Mouse (Mus musculus) adrenal gland, adult 2 months (tissue): ENCODE measurements around the gene Ttc23l. TPM values are rescaled to one million over a fixed set of nuclear protein-coding genes. Genes with fewer than 3 reads are reported as not detected.
"Not testable (repeated sequence)": the region's sequence is repeated elsewhere in the genome, so short reads cannot be mapped to it uniquely, and the experiment has no call there.

Source experiments
- DNase-seq: peaks from one replicate; pipeline ENCODE4 v3.0.0; 2021
- long read RNA-seq: library from polyadenylated mRNA; stranded (forward); transcript quantifications from one replicate; pipeline ENCODE4 v2.0.0, GENCODE M21; 2021
- polyA plus RNA-seq: library from polyadenylated mRNA; depleted of rRNA; stranded (reverse); fragments of >200 nt; gene quantifications from 2 replicates; pipeline ENCODE4 v1.2.3, GENCODE M21; 2012; rRNA removed
- total RNA-seq, 2 experiments: library from RNA; stranded (reverse); gene quantifications; 2 replicates each; pipeline ENCODE4 v1.2.3; 2021

Gene Ttc23l
- total RNA-seq (not detected), polyA plus RNA-seq (not detected in 2 replicates)
- long read RNA-seq: 0 reads

GRCm38 (mm10) chr15:10558465-10558864 lies at the start of gene Ttc23l:
Gene Ttc23l, minus strand, starts transcription at chr15:10558668.
- no peak for DNase-seq

- DNase-seq: peak; percentile 22
Measured at GRCm38 (mm10) chr15:10599413-10599812, 40.9 kb upstream of the Ttc23l start.

- DNase-seq: no peak
Measured at GRCm38 (mm10) chr15:10598259-10599225, 40.1 kb upstream of the Ttc23l start.

GRCm38 (mm10) chr15:10596871-10597270 lies 38.4 kb upstream of the Ttc23l start:
- no peak for DNase-seq

- DNase-seq: no peak
Measured at GRCm38 (mm10) chr15:10595408-10595807, 36.9 kb upstream of the Ttc23l start.

DNA sequence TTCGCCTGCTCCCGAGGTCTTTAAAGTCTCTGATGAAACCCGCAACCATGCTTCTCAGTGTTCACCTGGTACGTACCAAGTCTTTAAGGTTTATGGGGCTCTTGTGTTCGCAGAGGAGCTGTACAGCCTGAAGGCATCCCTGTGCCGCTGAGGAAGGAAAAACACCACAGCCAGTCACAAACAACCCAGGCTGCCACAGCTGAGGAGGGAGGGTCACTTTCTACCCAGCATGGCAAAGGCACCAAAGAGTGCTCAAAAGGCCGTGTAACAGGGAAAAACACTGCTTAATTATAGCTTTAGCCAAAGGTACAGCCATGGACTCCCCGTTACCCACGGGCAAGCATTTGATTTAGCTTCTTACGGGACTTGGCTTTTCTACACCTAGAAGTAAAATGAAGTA lies 36.4 kb upstream of the Ttc23l start:
- no peak for DNase-seq

- no peak for DNase-seq
Measured at GRCm38 (mm10) chr15:10593094-10593493, 34.6 kb upstream of the Ttc23l start.

- DNase-seq: no peak
Measured at GRCm38 (mm10) chr15:10586565-10586964, 28.1 kb upstream of the Ttc23l start.

DNA sequence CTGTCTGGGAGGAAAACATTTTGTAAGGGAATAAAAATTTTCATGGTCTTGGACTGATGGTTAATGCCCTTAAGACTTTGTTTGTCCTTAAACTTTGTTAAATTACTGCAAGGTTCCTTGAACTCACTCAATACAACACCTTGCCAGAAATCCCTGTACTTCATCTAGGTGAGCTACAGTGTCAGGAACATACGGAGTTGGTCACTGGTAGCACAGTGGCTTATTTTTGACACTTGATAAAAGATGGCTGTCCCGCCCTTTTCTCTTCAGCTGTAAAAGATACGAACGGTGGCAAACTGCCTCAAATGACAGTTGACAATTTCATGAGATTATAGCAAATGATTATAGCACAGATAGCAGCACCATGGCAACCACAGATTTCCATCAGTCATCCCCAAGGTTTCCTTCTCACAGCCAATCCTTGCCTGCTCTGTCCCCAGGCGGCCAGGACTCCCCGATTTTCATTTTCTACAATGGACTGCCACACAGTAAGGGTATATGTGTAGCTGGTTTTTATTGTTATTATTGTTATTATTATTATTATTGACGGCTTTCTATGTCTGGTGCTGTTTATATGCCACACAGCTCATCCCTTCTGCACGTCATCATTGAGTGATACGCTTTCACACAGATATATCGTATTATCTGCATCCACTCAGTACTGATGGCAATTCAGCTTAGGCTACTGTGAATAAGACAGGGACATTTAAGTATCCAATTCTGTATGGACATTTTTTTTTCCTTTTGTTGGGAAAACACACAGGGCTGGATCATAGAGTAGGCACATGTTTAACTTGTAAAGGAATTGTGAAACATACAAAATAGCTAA lies 26.1 kb upstream of the Ttc23l start:
- no peak for DNase-seq

DNA sequence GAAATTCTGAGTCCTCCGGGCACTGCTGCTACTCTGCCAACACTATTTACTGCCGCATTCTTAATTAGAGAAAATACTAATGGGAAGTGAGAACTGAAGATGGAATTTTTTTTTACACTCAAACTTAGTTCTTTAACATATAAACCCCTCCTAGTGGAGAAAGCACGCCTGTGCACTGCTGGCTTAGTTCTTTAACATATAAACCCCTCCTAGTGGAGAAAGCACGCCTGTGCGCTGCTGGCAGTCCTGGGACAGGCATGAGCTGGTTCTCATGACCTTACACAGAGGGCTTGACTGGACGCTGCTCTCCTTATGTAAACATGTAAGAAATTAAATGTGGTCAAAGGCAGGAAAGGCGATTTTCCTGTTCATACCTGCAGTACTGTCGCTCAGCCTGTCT lies 24.9 kb upstream of the Ttc23l start:
- DNase-seq: peak; percentile 39

GRCm38 (mm10) chr15:10579159-10579558 lies 20.7 kb upstream of the Ttc23l start:
- DNase-seq: no peak

- DNase-seq: no peak
Measured at GRCm38 (mm10) chr15:10566486-10566885, 8.0 kb upstream of the Ttc23l start.

GRCm38 (mm10) chr15:10564201-10564600 lies 5.7 kb upstream of the Ttc23l start:
- DNase-seq: no peak

DNA sequence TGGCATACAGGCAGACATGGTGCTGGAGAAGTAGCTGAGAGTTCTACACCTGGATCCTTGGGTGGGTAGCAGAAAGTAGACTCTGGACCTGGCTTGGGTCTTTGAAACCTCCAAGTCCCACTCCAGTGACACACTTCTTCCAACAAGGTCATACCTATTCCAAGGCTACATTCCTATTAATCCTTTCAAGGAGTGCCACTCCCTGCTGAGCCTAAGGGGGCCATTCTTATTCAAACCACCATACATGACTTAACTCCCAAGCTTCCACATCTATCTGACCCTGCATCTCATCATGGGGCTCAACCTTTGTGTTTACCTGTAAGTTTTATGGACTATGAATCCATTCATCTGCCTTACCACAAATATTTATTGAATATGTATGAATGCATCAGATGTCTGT lies 3.8 kb upstream of the Ttc23l start:
- no peak for DNase-seq

DNA sequence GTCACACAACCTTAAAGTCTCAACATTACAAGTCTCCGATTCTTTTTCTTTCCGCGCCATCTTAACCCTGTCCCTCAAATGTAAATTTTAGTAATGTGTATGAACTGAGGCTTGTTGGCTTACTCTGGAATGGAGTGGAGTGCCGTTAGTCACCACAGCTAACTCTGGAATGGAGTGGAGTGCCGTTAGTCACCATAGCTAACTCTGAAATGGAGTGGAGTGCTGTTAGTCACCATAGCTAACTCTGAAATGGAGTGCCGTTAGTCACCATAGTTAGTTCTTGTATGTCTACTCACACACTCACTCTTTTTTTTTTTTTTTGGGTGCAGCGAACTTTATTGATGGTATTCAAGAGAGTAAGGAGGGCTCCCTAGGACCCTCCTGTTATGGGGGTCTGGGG lies 1.5 kb upstream of the Ttc23l start:
- DNase-seq: no peak

DNA sequence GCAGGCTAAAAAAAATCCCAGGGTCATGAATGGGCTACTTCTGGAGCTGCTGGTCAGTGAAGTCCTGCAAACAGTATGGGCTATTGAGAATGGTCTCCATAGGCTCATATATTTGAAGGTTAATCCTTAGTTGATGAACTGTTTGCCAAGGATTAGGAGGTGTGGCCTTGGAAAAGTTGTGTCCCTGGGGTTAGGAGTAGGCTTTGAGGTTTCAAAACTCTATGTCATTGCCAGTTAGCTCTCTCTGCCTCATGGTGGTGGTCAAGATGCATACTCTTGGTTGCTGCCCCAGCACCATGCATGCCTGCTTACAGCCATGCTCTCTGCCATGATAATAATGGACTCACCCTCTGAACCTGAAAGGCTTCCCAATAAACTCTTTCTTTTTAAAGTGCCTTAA lies 4.1 kb downstream of the Ttc23l start:
- DNase-seq: no peak

GRCm38 (mm10) chr15:10540271-10541088 lies 18.0 kb downstream of the Ttc23l start:
- DNase-seq: no peak

DNA sequence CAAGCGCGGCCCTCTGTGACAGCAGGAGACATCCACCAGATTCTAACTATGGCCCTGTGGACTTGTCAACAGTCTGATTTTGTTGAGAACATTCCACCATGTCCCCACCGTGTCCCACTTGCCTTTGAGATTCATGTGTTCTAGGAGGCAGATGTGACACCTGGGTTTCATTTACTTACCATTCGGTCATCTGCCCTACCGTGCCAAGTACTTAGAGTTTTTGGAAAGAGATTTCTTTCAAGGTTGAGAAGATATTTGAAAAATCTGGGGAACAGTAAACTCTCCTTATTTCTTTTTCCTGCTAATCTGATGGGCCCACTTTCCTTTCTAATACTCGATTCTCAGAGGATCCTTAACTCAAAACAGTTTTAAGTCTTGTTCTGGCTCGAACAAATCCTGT lies 22.5 kb downstream of the Ttc23l start:
- no peak for DNase-seq

DNA sequence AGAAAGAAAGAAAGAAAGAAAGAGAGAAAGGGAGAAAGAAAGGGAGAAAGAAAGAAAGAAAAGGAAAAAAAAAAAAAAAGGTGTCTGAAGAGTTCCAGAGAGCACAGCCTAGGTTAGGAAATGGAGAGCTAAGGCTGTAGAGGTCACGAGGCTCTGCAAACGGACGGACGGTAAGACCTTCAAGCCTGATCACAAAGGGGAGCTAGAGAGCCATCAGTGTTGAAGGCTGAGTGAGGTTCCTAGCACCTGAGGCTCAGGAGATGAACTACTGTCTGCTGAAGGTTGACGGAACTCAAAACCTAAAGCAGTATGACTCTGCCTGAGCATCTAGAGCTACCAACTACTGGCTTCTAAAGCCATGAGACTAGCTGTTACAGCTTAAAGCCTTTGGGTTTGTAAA lies 23.9 kb downstream of the Ttc23l start:
- no peak for DNase-seq

- not testable (repeated sequence) for DNase-seq
Measured at GRCm38 (mm10) chr15:10533361-10533760, 25.1 kb downstream of the Ttc23l start.

DNA sequence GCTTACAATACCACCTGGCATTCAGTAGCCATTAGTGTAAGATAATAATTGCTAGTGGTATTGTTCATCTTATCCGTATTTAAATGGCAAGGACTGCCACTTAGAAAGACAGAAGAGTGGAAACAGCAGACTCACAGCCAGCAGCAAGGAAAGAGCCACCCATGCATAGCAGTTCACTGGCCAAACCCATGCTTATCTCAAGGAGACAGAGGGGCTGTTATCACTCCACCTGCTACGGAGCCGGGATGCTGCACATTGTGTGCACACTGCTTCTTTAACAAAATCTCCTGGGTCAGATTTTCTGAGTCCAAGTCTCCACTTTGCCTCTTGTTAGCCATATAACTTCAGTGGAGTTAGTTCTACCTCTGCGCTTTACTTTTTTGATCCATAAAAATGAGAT lies 27.1 kb downstream of the Ttc23l start:
- DNase-seq: no peak

GRCm38 (mm10) chr15:10525896-10526295 lies 32.6 kb downstream of the Ttc23l start:
- DNase-seq: no peak
